Mouse (Mus musculus): ENCODE measurements around the gene Olfr444.

Gene Olfr444

DNA sequence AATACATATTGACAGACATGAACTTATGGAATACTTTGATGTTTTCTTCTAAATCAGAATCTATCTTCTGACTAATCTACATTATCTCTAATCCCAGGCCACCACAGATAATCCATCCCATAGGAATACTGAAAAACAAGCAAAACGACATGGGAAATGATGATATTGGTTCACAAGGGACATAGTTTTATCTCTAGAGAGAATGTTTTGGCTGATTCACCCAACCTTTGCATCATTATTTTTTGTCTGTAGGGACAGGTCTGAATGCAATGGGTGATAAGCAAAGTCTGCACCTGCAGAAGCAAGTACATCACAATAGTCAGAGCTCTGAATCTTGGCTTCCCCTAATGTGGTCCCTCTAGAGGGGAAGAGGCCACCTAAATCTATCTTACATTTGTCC is at the start of gene Olfr444:
TSS of gene Olfr444 (plus strand) at position 301 of the 400 bp plus-strand sequence.
- DNase-seq (ENCODE audit: low spot score), result no peak

DNA sequence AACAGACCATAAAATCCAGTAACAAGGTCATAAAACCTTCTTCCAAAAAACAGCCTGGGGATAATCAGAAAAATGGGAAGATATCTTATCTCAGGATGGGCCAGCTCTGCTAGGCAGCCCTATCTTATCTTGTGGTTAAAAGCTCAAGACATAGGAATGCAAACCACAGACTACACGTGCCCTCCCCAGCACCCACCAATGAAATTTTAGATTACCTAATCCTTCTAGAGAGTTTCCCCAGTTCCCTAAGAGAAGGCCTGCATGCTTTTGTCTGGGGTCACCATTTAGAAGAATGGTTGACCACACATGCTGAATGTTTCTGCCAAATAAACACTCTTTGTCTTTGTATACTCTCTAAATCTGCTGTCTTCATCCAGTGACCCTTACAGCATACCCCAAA is 48.5 kb upstream of the Olfr444 start:
- no peak for DNase-seq (ENCODE audit: low spot score)

DNA sequence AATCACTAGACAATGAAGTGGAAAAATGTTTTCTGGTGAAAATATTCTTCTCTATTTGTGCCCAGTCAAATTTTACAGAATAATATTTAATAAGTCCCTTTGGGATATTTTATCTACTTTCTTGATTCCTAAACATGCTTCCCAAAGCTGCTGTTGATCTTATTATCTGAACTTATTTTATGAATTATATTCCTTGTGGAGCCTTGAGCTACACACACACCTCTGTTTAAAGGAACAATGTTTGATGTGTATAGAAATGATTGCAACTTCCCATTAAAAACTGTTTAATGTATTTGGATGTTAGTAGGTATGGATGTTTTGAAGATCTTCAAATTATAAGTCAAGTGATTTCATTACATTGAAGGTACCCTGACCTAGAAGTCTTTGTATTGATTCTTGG is 40.3 kb upstream of the Olfr444 start, which contains the start of gene Olfr447:
TSS of gene Olfr447 (plus strand) at position 301 of the 400 bp plus-strand sequence.
- DNase-seq (ENCODE audit: low spot score), result no peak

DNA sequence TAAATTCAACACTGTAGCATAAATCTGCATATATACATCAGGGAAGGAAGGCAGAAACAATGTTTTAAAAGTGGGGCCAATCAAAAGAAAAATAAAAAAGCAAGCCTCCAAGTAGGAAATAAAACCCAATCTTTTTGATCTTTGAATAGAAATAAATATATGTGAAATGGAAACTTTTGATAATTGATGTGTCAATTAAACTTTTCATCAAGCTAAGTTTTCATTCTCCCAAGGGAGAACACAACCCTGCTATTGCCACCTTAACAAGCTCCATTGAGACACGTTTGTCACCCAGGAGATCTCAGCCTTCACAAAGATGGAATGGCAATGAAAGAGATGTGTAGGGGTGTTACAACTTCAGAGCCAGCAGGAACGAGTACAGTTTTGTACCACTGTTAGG is 27.8 kb upstream of the Olfr444 start, which contains the start of gene Olfr446:
TSS of gene Olfr446 (plus strand) at position 301 of the 400 bp plus-strand sequence.
- DNase-seq (ENCODE audit: low spot score), result no peak

DNA sequence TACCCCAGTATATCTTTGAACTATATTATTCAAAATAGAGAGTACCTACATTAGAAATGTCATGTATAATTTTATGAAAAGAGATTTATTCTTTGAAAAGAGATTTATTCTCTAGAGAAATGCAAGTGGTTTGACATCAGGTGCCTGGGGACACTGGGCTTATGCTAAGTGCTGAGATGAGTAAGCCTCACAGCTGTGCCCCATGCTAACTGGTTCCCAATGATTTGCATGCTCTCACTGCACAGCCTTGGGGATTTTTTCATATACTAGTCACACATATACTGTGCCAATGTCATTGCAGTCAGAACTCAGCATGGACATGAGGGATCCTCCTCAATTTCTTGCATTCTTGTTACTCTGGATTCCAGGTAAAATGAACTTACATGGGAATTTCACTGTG is 31.5 kb downstream of the Olfr444 start:
- no peak for DNase-seq (ENCODE audit: low spot score)
